In the genomic region with DNA sequence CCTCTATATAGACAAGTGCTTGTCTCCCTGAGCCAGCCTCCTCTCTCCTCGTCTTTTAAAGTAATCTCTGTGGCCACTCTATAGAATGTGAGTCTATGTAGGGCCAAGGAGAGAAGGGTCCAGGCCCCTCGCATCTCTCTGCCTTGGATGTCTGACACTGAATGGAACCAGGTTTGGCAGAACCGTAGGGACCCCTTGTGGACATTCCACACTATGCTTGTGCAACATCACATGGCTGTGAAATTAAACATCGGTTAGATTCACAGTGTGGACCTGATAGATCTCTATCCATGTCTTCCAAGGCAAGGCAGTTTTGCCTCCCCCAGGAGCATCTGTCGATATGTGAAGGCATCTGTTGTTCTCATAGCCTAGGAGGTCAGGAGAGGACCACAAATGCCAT, we compare ENCODE assay signal across 27 mouse cellular contexts.
DNase-seq lines count a peak whose midpoint lies in the region; ATAC-seq and TF ChIP-seq lines count a peak whose summit lies in the region.
"Had no signal": no experiment of that assay in that cellular context is flagged by ENCODE, and none has a peak within 500 bp of the region (broad histone marks: within the 10 kb centered on the region; RNA-seq: fewer than 3 reads in every experiment).

No protein-coding gene starts in this region.

- ATAC-seq in heart, postnatal 0 days (ENCODE audit: insufficient read depth, low read depth) = no peak
- ATAC-seq in midbrain, postnatal 0 days (ENCODE audit: low FRiP score) = no peak
- no peak for ATAC-seq in stomach, postnatal 0 days (ENCODE audit: low FRiP score, low TSS enrichment)
- ATAC-seq: forebrain, embryonic 15.5 days; midbrain, embryonic 15.5 days had no signal

- H3K4me2 ChIP-seq in heart, postnatal 0 days (ENCODE audit: low read depth, low read length) = no peak overlapping the region
- H3K4me2 ChIP-seq in midbrain, postnatal 0 days (ENCODE audit: low read depth, low read length, poor library complexity, severe bottlenecking) = no peak overlapping the region
- H3K4me2 ChIP-seq in stomach, postnatal 0 days (replicated peaks; ENCODE audit: low read depth) = no peak overlapping the region
- H3K4me2 ChIP-seq: embryonic facial prominence, embryonic 13.5 days; forebrain, embryonic 15.5 days; heart, embryonic 15.5 days; hindbrain, embryonic 12.5 days; kidney, embryonic 15.5 days; limb, embryonic 13.5 days; liver, embryonic 15.5 days; midbrain, embryonic 15.5 days; stomach, embryonic 15.5 days had no signal

- no peak overlapping the region for H3K9ac ChIP-seq in heart, postnatal 0 days (replicated peaks; ENCODE audit: low read depth, low read length)
- H3K9ac ChIP-seq in midbrain, postnatal 0 days (replicated peaks; ENCODE audit: low read length, poor library complexity, severe bottlenecking) = no peak overlapping the region
- H3K9ac ChIP-seq in stomach, postnatal 0 days (ENCODE audit: low read length) = no peak overlapping the region
- H3K9ac ChIP-seq: embryonic facial prominence, embryonic 13.5 days; forebrain, embryonic 15.5 days; heart, embryonic 15.5 days; hindbrain, embryonic 12.5 days; kidney, embryonic 15.5 days; limb, embryonic 13.5 days; liver, embryonic 15.5 days; midbrain, embryonic 15.5 days; stomach, embryonic 15.5 days had no signal

- no peaks in the 10 kb centered on the region for H3K9me3 ChIP-seq in heart, postnatal 0 days (replicated peaks; ENCODE audit: control insufficient read depth, low read length)
- no peaks in the 10 kb centered on the region for H3K9me3 ChIP-seq in midbrain, postnatal 0 days (ENCODE audit: low read length)
- H3K9me3 ChIP-seq in midbrain, embryonic 10.5 days (replicated peaks) = no peaks in the 10 kb centered on the region
- no peaks in the 10 kb centered on the region for H3K9me3 ChIP-seq in stomach, postnatal 0 days (ENCODE audit: control insufficient read depth, low read length)
- H3K9me3 ChIP-seq: embryonic facial prominence, embryonic 13.5 days; forebrain, embryonic 10.5 days; forebrain, embryonic 15.5 days; heart, embryonic 10.5 days; heart, embryonic 15.5 days; hindbrain, embryonic 12.5 days; kidney, embryonic 15.5 days; limb, embryonic 13.5 days; liver, embryonic 15.5 days; midbrain, embryonic 15.5 days; stomach, embryonic 15.5 days had no signal

- H3K4me3 ChIP-seq in heart, postnatal 0 days (ENCODE audit: low read depth, low read length) = no peak overlapping the region
- no peak overlapping the region for H3K4me3 ChIP-seq in left cerebral cortex, adult 2 months
- H3K4me3 ChIP-seq in midbrain, postnatal 0 days (ENCODE audit: low read depth, low read length) = no peak overlapping the region
- no peak overlapping the region for H3K4me3 ChIP-seq in midbrain, embryonic 10.5 days
- no peak overlapping the region for H3K4me3 ChIP-seq in stomach, postnatal 0 days (ENCODE audit: low read depth, low read length)
- H3K4me3 ChIP-seq: embryonic facial prominence, embryonic 13.5 days; forebrain, embryonic 10.5 days; forebrain, embryonic 15.5 days; heart, embryonic 10.5 days; heart, embryonic 15.5 days; hindbrain, embryonic 12.5 days; kidney, embryonic 15.5 days; limb, embryonic 13.5 days; liver, embryonic 15.5 days; midbrain, embryonic 15.5 days; stomach, embryonic 15.5 days had no signal

- no peak for DNase-seq in heart, postnatal 0 days (ENCODE audit: low spot score)
- no peak for DNase-seq in heart, adult 11 months
- no peak for DNase-seq in left cerebral cortex, adult 2 months (ENCODE audit: extremely low spot score in 1 of 2, low spot score in 2 of 2)
- no peak for DNase-seq in left cerebral cortex, postnatal 10 days (ENCODE audit: extremely low spot score in 1 of 2, low spot score in 2 of 2)
- no peak for DNase-seq in midbrain, postnatal 0 days (ENCODE audit: low spot score)
- no peak for DNase-seq in midbrain, embryonic 10.5 days (ENCODE audit: low spot score)
- DNase-seq in stomach, postnatal 0 days (ENCODE audit: low spot score) = no peak
- no peak for DNase-seq in thymus, postnatal 4 days
- DNase-seq: cerebellum, adult 8-10 months; cerebellum, postnatal 36 days; heart, postnatal 36 days; kidney, adult 18-20 months; kidney, postnatal 4 days; lung, postnatal 14 days; right cerebral cortex, postnatal 25 days; thymus, postnatal 14 days had no signal

- intact Hi-C loops in left cerebral cortex, adult 2 months (cut with DNase I) = no loop called here
- intact Hi-C loops in left cerebral cortex, postnatal 10 days (cut with DNase I) = no loop called here

- H3K36me3 ChIP-seq in heart, postnatal 0 days (replicated peaks; ENCODE audit: control insufficient read depth, insufficient read depth, low read length) = no peaks in the 10 kb centered on the region
- no peaks in the 10 kb centered on the region for H3K36me3 ChIP-seq in midbrain, postnatal 0 days (ENCODE audit: insufficient read depth, low read length)
- no peaks in the 10 kb centered on the region for H3K36me3 ChIP-seq in midbrain, embryonic 10.5 days
- H3K36me3 ChIP-seq in stomach, postnatal 0 days (ENCODE audit: control insufficient read depth, insufficient read depth, low read length) = no peaks in the 10 kb centered on the region
- H3K36me3 ChIP-seq: embryonic facial prominence, embryonic 13.5 days; forebrain, embryonic 10.5 days; forebrain, embryonic 15.5 days; heart, embryonic 10.5 days; heart, embryonic 15.5 days; hindbrain, embryonic 12.5 days; kidney, embryonic 15.5 days; limb, embryonic 13.5 days; liver, embryonic 15.5 days; midbrain, embryonic 15.5 days; stomach, embryonic 15.5 days had no signal

- peaks cover 8% of the 10 kb centered on the region; the same call in 1 of the 2 replicates for H3K27me3 ChIP-seq in heart, postnatal 0 days (ENCODE audit: control insufficient read depth, insufficient read depth, low read length)
- no peaks in the 10 kb centered on the region for H3K27me3 ChIP-seq in midbrain, postnatal 0 days (ENCODE audit: insufficient read depth, low read length)
- no peaks in the 10 kb centered on the region for H3K27me3 ChIP-seq in midbrain, embryonic 10.5 days (ENCODE audit: low read depth, poor library complexity, severe bottlenecking)
- H3K27me3 ChIP-seq in stomach, postnatal 0 days (ENCODE audit: control insufficient read depth, insufficient read depth, low read length) = no peaks in the 10 kb centered on the region
- H3K27me3 ChIP-seq: forebrain, embryonic 15.5 days; hindbrain, embryonic 12.5 days; kidney, embryonic 15.5 days; liver, embryonic 15.5 days; midbrain, embryonic 15.5 days; stomach, embryonic 15.5 days had no signal

- no peak for TF ChIP-seq EP300 in heart, postnatal 0 days (IDR thresholded peaks at IDR 0.05; ENCODE audit: low read depth)
- TF ChIP-seq EP300 in stomach, postnatal 0 days (optimal IDR thresholded peaks at IDR 0.05) = no peak

- peak; percentile 26 for TF ChIP-seq CTCF in heart, postnatal 0 days (IDR thresholded peaks at IDR 0.05; ENCODE audit: low read depth)
- TF ChIP-seq CTCF in left cerebral cortex, adult 2 months (IDR thresholded peaks at IDR 0.05) = peak; percentile 34
- peak; percentile 58 for TF ChIP-seq CTCF in midbrain, postnatal 0 days (IDR thresholded peaks at IDR 0.05)
- TF ChIP-seq CTCF in stomach, postnatal 0 days (IDR thresholded peaks at IDR 0.05; ENCODE audit: low read depth) = peak; percentile 59

- H3K4me1 ChIP-seq in heart, postnatal 0 days (ENCODE audit: control insufficient read depth, insufficient read depth) = no peaks in the 10 kb centered on the region
- H3K4me1 ChIP-seq in midbrain, postnatal 0 days (ENCODE audit: insufficient read depth, low read length) = no peaks in the 10 kb centered on the region
- H3K4me1 ChIP-seq in midbrain, embryonic 10.5 days = no peaks in the 10 kb centered on the region; the same call in 1 of the 2 replicates
- H3K4me1 ChIP-seq in stomach, postnatal 0 days (replicated peaks; ENCODE audit: control insufficient read depth, insufficient read depth) = no peaks in the 10 kb centered on the region
- H3K4me1 ChIP-seq: embryonic facial prominence, embryonic 13.5 days; forebrain, embryonic 15.5 days; heart, embryonic 15.5 days; hindbrain, embryonic 12.5 days; kidney, embryonic 15.5 days; liver, embryonic 15.5 days; midbrain, embryonic 15.5 days; stomach, embryonic 15.5 days had no signal

- no peak overlapping the region for H3K27ac ChIP-seq in heart, postnatal 0 days (ENCODE audit: low read depth)
- no peak overlapping the region for H3K27ac ChIP-seq in left cerebral cortex, adult 2 months
- no peak overlapping the region for H3K27ac ChIP-seq in midbrain, postnatal 0 days (ENCODE audit: low read depth, low read length)
- H3K27ac ChIP-seq in midbrain, embryonic 10.5 days (replicated peaks) = no peak overlapping the region
- H3K27ac ChIP-seq in stomach, postnatal 0 days (replicated peaks) = no peak overlapping the region
- H3K27ac ChIP-seq: embryonic facial prominence, embryonic 13.5 days; forebrain, embryonic 10.5 days; forebrain, embryonic 15.5 days; heart, embryonic 10.5 days; heart, embryonic 15.5 days; hindbrain, embryonic 12.5 days; kidney, embryonic 15.5 days; limb, embryonic 13.5 days; liver, embryonic 15.5 days; midbrain, embryonic 15.5 days; stomach, embryonic 15.5 days had no signal

- WGBS in heart, postnatal 0 days = 73% methylated on average over 5 of the region's 5 CpGs
- 77% methylated on average over 5 of the region's 5 CpGs for WGBS in midbrain, postnatal 0 days
- 79% methylated on average over 5 of the region's 5 CpGs for WGBS in midbrain, embryonic 10.5 days
- WGBS in stomach, postnatal 0 days = 65% methylated on average over 5 of the region's 5 CpGs
